Mouse (Mus musculus): ENCODE results near the gene Gm10840. TPM values are rescaled to one million over a fixed set of nuclear protein-coding genes. Genes with fewer than 3 reads are reported as not detected.

Gm10840 gene
- total RNA-seq, 2 experiments from 2014 or later: not detected

DNA sequence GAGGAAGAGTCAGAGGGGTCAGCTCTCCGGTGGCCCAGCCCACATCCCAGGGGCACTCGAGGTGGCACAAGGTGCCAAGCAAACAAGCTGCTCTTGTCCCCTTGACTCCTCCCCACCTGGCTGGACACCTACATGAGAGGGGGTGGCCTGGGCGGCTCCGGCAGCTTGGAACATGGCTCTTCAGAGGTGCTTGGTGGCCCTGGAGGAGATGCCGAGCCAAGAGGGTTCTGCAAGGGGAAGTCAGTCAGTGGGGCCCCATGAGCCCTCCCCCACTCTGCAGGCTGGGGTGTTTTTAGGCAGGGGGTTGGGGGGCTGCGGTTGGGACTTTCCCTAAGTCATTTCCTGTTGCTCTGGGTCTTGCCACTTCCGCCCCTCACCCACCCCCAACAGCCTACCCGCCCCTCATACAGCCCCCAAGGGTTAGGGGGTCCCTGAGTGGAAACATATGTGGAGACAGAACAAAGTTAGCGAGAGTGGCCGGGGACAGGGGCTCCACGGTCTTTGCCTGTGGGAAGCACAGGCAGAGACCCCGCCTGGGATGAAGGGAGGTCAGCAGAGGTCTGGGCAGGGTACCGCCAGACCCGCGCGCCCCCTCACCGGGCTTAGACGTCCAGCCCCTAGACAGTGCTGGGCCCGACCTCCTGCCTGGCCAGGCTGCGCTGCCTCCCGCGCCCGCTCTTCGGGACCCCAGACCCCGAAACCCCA lies 1.3 kb upstream of the Gm10840 start:
- intact Hi-C loops (cut with DNase I): no loop called here
- peak; percentile 51 to 54 for DNase-seq

DNA sequence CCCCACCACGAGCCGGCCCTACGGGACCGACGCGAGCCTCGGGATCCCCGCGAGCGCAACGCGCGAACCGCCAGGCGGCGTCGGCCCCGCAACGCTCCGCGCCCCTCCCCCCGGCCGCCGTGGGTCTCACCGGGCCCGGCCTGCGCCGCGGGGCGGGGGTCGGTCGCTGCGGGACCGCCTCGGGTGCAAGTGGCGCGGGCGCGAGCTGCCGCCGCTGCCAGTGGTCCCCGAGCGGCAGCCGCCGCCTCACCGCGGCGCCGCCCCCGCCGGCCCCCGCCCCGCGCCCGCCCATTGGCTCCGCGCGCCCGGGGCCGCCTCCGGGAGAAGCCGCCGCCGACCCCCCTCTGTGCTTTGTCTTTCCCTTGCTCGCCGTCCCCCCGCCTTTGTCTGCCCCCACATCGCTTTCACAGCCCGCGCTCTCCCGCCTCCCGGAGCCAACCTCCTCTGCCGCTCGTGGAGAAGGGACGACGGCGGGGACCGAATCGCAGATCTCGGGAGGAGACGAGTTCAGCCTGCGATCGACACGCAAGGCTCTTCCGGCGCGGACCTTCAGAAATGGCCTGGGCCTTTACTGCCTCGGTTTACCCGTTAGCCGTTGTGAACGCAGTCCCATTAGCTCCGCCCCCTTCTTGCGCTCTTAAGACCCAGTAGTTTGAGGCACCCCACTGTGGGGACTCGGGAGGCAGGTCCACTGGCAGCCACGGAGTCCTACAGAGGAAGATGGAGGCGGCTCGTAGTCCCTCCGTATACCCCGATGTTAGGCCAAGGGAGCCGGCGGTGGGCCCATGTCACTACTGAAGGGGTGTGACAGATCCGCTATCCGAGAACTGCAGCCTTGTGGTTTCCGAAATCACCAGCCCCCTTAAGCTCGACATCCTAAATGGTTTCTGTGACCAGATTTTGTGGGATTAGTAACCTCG lies 469 bp upstream of the Gm10840 start:
- peak; percentile 78 to 82 for DNase-seq
- intact Hi-C loops (cut with DNase I): no loop called here

DNA sequence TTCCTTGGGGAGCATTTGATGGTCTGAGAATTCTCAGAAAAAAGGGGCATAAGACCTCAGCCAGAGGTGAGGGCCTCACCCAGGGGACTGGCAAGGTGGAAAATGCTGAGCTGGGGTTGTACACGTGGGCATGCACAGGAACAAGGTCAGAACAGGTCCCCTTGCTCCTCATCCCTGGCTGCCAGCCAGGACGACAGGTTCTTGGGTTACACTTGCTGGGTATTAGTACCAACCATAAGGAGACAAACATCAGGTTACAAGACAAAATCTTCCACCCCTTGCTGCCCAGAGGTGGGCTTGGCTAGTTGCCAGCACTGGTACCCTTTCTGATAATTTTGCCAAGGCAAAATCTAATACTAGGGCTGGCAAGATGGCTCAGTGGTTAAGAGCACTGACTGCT lies 1.6 kb downstream of the Gm10840 start:
- no peak for DNase-seq
- intact Hi-C loops (cut with DNase I): no loop called here

GRCm38 (mm10) chr11:106163546-106163945 lies 2.9 kb downstream of the Gm10840 start:
- intact Hi-C loops (cut with DNase I): no loop called here
- DNase-seq: peak in 1 of 2 experiments; percentile 32

DNA sequence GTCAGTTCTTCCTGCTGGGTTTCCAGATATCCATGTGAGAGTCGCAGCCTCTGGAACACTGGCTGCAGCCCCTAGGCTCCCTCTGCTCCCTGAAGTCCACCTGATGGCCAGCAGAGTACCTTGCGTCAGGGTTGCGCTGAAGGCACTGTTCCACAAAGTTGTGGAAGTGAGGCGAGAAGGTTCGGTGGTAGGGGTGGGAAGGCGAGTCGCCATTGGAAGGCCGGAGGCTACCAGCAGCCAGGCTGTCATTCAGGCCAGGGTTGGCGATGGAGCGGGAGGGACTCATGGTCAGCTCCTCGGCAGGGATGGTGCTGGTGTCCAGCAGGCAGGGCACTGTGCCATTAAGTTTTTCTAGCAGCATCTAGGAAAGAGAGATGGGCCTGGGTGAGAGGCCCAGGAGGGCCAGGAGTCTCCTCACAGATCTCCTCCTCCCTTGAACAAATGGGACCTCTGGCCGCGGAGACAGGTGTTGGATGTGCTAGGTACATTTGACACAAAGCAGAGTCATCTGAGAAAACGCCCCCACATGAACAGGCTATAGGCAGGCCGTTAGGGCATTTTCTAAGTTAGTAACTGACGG lies 4.0 kb downstream of the Gm10840 start:
- intact Hi-C loops (cut with DNase I): no loop called here
- DNase-seq: no peak

GRCm38 (mm10) chr11:106167435-106167834 lies 6.8 kb downstream of the Gm10840 start:
- intact Hi-C loops (cut with DNase I): no loop called here
- DNase-seq: no peak

DNA sequence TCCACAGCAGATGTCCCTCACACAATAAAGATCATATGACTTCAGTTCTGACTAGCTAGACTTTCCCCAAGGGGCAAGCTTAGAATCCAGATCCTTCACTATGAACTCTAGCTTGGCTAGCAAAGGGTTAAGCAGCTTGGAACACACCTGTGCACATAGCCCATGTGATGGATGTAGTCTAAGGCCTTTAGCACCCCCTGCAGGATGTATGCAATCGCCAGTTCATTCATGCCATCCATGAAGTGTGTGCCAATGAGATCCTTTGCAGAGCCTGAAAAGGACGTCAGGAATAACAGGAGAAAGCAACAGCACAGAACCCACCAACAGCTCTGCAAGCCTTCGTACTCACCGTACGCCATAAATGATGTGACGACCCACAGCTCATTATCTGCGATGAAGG lies 10.2 kb downstream of the Gm10840 start:
- no peak for DNase-seq
- intact Hi-C loops (cut with DNase I): no loop called here

DNA sequence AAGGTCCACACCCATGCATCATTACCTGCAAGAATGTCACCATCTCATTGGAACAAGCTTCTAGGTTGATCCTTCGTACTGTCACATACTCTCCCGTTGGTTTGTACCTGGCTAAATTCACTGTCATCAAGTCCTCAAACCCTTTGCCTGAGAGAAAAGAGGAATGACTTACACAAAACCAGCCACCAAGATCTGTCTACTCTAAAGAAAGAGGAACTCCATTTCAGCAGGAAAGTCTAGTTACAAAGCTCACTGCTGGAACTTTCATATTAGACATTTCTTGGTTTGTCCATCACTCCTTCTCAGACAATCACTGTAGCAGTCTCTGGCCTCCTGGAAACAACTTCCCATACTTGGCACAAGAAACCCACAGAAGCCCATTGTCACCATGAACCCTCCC lies 12.6 kb downstream of the Gm10840 start:
- intact Hi-C loops (cut with DNase I): no loop called here
- no peak for DNase-seq

DNA sequence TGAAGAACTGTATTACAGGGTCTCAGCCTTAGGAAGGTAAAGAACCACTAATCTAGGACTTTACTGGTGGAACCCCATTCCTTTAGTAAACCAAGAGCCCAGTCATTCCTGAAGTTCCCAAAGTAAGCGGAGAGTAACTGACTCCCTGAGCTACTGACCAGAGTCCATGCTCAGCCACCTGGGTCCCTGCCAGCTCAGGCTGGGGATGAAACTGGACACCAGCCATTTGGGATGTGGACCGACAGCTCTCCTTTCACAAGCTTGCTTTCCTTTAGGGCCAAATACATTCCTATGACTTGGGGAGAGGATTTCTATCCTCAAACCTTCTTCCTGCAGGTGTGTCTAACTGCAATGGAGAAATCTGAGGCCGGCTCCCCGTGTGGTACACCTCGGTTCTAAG lies 13.7 kb downstream of the Gm10840 start:
- peak; percentile 53 for DNase-seq
- intact Hi-C loops (cut with DNase I): no loop called here

- DNase-seq: no peak
- intact Hi-C loops (cut with DNase I): no loop called here
Observed at GRCm38 (mm10) chr11:106175081-106175480, 14.4 kb downstream of the Gm10840 start.

- no peak for DNase-seq
- intact Hi-C loops (cut with DNase I): no loop called here
Observed at GRCm38 (mm10) chr11:106176372-106176771, 15.7 kb downstream of the Gm10840 start.

- intact Hi-C loops (cut with DNase I): no loop called here
- DNase-seq: no peak
Observed at GRCm38 (mm10) chr11:106178036-106178782, 17.6 kb downstream of the Gm10840 start.

GRCm38 (mm10) chr11:106179711-106180448 lies 19.2 kb downstream of the Gm10840 start:
- intact Hi-C loops (cut with DNase I): no loop called here
- no peak for DNase-seq

- DNase-seq: no peak
- intact Hi-C loops (cut with DNase I): no loop called here
Observed at GRCm38 (mm10) chr11:106180449-106180801, 19.8 kb downstream of the Gm10840 start.

DNA sequence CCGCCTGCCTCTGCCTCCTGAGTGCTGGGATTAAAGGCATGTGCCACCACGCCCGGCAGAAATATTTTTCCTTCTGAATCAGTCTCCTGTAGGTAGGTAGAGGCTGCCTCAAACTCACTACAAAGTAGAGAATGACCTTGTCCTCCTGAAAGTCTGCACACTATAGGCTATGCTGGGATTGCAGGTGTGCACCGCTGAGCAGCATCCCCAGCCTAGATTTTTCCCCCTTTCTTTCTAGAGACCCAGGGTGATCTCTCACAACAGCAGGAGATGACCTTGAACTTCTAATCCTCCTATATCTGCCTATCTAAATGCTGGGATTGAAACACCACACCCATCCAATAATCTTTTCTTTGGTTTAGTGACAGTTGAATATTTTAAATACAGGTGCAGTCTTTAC lies 26.7 kb downstream of the Gm10840 start:
- DNase-seq: no peak
- intact Hi-C loops (cut with DNase I): no loop called here

- no peak for DNase-seq
- intact Hi-C loops (cut with DNase I): no loop called here
Observed at GRCm38 (mm10) chr11:106191716-106192115, 31.1 kb downstream of the Gm10840 start.

GRCm38 (mm10) chr11:106192241-106192640 lies 31.6 kb downstream of the Gm10840 start:
- intact Hi-C loops (cut with DNase I): no loop called here
- DNase-seq: no peak

- no peak for DNase-seq
- intact Hi-C loops (cut with DNase I): no loop called here
Observed at GRCm38 (mm10) chr11:106192657-106193370, 32.2 kb downstream of the Gm10840 start.

GRCm38 (mm10) chr11:106193371-106194154 lies 32.9 kb downstream of the Gm10840 start:
- intact Hi-C loops (cut with DNase I): no loop called here
- DNase-seq: peak; percentile 97
